8 mouse cellular contexts compared by ENCODE assay signal in the genomic region with DNA sequence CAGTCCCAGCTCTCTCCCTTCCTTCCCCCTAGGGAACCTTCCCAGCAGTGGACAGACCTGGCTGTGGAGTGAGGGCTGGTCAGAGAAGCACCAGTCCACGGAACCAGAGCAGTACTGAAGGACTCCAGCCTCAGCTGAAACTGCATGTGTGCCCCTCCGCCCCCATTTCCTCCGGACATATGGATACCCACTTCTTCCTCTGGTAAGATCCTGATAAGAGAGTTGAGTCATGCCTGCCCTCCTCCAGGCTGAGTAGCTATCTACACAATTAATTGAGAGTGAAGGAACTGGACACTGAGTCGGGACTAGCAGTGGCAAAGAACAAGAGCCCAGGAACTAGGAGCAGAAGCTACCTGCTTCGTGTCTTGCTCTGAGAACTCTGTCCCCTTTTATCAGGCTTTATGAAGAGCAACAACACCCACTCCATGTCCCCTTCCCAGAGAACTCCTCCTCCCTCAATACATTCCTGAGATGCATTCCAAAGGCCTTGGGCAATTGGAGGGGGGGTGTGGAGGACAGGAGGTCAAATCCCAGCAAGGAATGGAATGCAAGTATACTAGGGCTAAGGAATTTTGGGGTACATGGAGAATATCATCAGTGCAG. TPM values are rescaled to one million over a fixed set of nuclear protein-coding genes. Genes with fewer than 3 reads are reported as not detected.
DNase-seq lines count a peak whose midpoint lies in the region; ATAC-seq and TF ChIP-seq lines count a peak whose summit lies in the region.

No protein-coding gene starts in this region.

- no peak for ATAC-seq in midbrain, embryonic 11.5 days (ENCODE audit: low FRiP score)
- ATAC-seq in midbrain, embryonic 15.5 days (replicated peaks) = no peak
- ATAC-seq in lung, postnatal 0 days = peak; percentile 31

- no peak for TF ChIP-seq POLR2A in kidney, adult 2 months (IDR thresholded peaks at IDR 0.05; ENCODE audit: low read depth, low read length)

- WGBS in midbrain, embryonic 11.5 days = 63% methylated on average over 5 of the region's 5 CpGs
- WGBS in midbrain, embryonic 15.5 days = 62% methylated on average over 5 of the region's 5 CpGs
- 12% methylated on average over 5 of the region's 5 CpGs for WGBS in kidney, adult 2 months
- 5% methylated on average over 5 of the region's 5 CpGs for WGBS in lung, postnatal 0 days

- H3K4me2 ChIP-seq in midbrain, embryonic 11.5 days = 0 out of 2 replicates have a peak overlapping the region, but pooled peaks have one; percentile 19
- no peak overlapping the region for H3K4me2 ChIP-seq in midbrain, embryonic 15.5 days
- peak overlapping the region; percentile 67 for H3K4me2 ChIP-seq in lung, postnatal 0 days (replicated peaks; ENCODE audit: low read depth, low read length)

- no peaks in the 10 kb centered on the region for H3K27me3 ChIP-seq in midbrain, embryonic 11.5 days (ENCODE audit: control insufficient read depth, insufficient read depth, low read length)
- no peaks in the 10 kb centered on the region for H3K27me3 ChIP-seq in midbrain, embryonic 15.5 days (replicated peaks)
- H3K27me3 ChIP-seq in kidney, adult 2 months (replicated peaks; ENCODE audit: control insufficient read depth, insufficient read depth, low read length) = no peaks in the 10 kb centered on the region
- no peaks in the 10 kb centered on the region for H3K27me3 ChIP-seq in lung, postnatal 0 days (replicated peaks; ENCODE audit: insufficient read depth, low read length)

- DNase-seq in midbrain, embryonic 11.5 days (ENCODE audit: low spot score, missing footprints) = no peak
- peak; percentile 78 for DNase-seq in embryo, embryonic 9.5 days (ENCODE audit: extremely low spot score)
- DNase-seq in kidney, adult 2 months = peak; percentile 82
- peak; percentile 94 for DNase-seq in lung, postnatal 0 days (ENCODE audit: low spot score)
- DNase-seq in cerebellum, postnatal 10 days = no peak
- no peak for DNase-seq in thymus, adult 18-20 months
- no peak for DNase-seq in frontal cortex, postnatal 36 days (ENCODE audit: low spot score in 2 of 2)

- H3K27ac ChIP-seq in midbrain, embryonic 11.5 days (ENCODE audit: low read depth, low read length) = no peak overlapping the region
- no peak overlapping the region for H3K27ac ChIP-seq in midbrain, embryonic 15.5 days
- peak overlapping the region; percentile 92 for H3K27ac ChIP-seq in kidney, adult 2 months (ENCODE audit: insufficient read depth, low read depth, low read length)
- H3K27ac ChIP-seq in lung, postnatal 0 days (ENCODE audit: low read length) = peak overlapping the region; percentile 99

- no peak overlapping the region for H3K4me3 ChIP-seq in midbrain, embryonic 11.5 days (ENCODE audit: low read depth, low read length)
- no peak overlapping the region for H3K4me3 ChIP-seq in midbrain, embryonic 15.5 days
- H3K4me3 ChIP-seq in kidney, adult 2 months (ENCODE audit: insufficient read depth, low read depth, low read length) = peak overlapping the region; percentile 0; the same call in 1 of the 2 replicates
- H3K4me3 ChIP-seq in lung, postnatal 0 days (ENCODE audit: low read depth, low read length) = peak overlapping the region; percentile 20

- no peak overlapping the region for H3K9ac ChIP-seq in midbrain, embryonic 11.5 days (ENCODE audit: low read length)
- no peak overlapping the region for H3K9ac ChIP-seq in midbrain, embryonic 15.5 days
- H3K9ac ChIP-seq in lung, postnatal 0 days (replicated peaks; ENCODE audit: low read depth) = peak overlapping the region; percentile 23; the same call in 1 of the 2 replicates

- TF ChIP-seq CTCF in kidney, adult 2 months (conservative IDR thresholded peaks at IDR 0.05; ENCODE audit: insufficient read depth, insufficient read length, low read depth, low read length) = no peak
- no peak for TF ChIP-seq CTCF in lung, postnatal 0 days (IDR thresholded peaks at IDR 0.05)

- TF ChIP-seq EP300 in lung, postnatal 0 days (IDR thresholded peaks at IDR 0.05) = peak; percentile 86

- H3K9me3 ChIP-seq in midbrain, embryonic 11.5 days (ENCODE audit: control insufficient read depth, low read length) = no peaks in the 10 kb centered on the region
- no peaks in the 10 kb centered on the region for H3K9me3 ChIP-seq in midbrain, embryonic 15.5 days
- H3K9me3 ChIP-seq in lung, postnatal 0 days (ENCODE audit: low read length) = no peaks in the 10 kb centered on the region

- peaks cover 14% of the 10 kb centered on the region; the same call in 1 of the 2 replicates for H3K36me3 ChIP-seq in midbrain, embryonic 11.5 days (ENCODE audit: control insufficient read depth, insufficient read depth, low read length)
- H3K36me3 ChIP-seq in midbrain, embryonic 15.5 days (replicated peaks) = peaks cover 26% of the 10 kb centered on the region
- H3K36me3 ChIP-seq in kidney, adult 2 months (ENCODE audit: control insufficient read depth, insufficient read depth, low read length) = peaks cover 2% of the 10 kb centered on the region
- peaks cover 31% of the 10 kb centered on the region for H3K36me3 ChIP-seq in lung, postnatal 0 days (ENCODE audit: insufficient read depth, low read length)

- peaks cover 27% of the 10 kb centered on the region for H3K4me1 ChIP-seq in midbrain, embryonic 11.5 days (ENCODE audit: control insufficient read depth, insufficient read depth, low read length)
- peaks cover 33% of the 10 kb centered on the region for H3K4me1 ChIP-seq in midbrain, embryonic 15.5 days
- peaks cover 31% of the 10 kb centered on the region for H3K4me1 ChIP-seq in kidney, adult 2 months (ENCODE audit: control insufficient read depth, insufficient read depth, low read length)
- H3K4me1 ChIP-seq in lung, postnatal 0 days (ENCODE audit: insufficient read depth, low read depth, low read length) = peaks cover 29% of the 10 kb centered on the region

RNA-seq across cellular contexts. Expression of a gene that starts 4.0 kb away (rescaled TPM):
- 46.4 and 54.5 TPM in 2 replicates for polyA plus RNA-seq in midbrain, embryonic 11.5 days (2014; fragmentation: Nextera tagmentation; extraction: Ambion mirVana)
- polyA plus RNA-seq in midbrain, embryonic 15.5 days (2015; fragmentation: Nextera tagmentation; extraction: Ambion mirVana) = 82.7 and 94.0 TPM in 2 replicates
- 58.2 and 74.5 TPM in 2 replicates for polyA plus RNA-seq in kidney, adult 2 months (2012; rRNA removed)
- polyA plus RNA-seq in lung, postnatal 0 days (2015; fragmentation: Nextera tagmentation; extraction: Ambion mirVana) = 115 and 126 TPM in 2 replicates

RNA-seq across cellular contexts. Expression of a gene that starts 4.4 kb away (rescaled TPM):
- polyA plus RNA-seq in midbrain, embryonic 11.5 days (2014; fragmentation: Nextera tagmentation; extraction: Ambion mirVana) = 38.4 and 40.4 TPM in 2 replicates
- polyA plus RNA-seq in midbrain, embryonic 15.5 days (2015; fragmentation: Nextera tagmentation; extraction: Ambion mirVana) = 58.8 and 61.0 TPM in 2 replicates
- 92.1 and 106 TPM in 2 replicates for polyA plus RNA-seq in kidney, adult 2 months (2012; rRNA removed)
- 75.6 and 104 TPM in 2 replicates for polyA plus RNA-seq in lung, postnatal 0 days (2015; fragmentation: Nextera tagmentation; extraction: Ambion mirVana)

RNA-seq across cellular contexts. Expression of a gene that starts 20.4 kb away (rescaled TPM):
- polyA plus RNA-seq in midbrain, embryonic 11.5 days (2014; fragmentation: Nextera tagmentation; extraction: Ambion mirVana) = 22.0 and 25.2 TPM in 2 replicates
- polyA plus RNA-seq in midbrain, embryonic 15.5 days (2015; fragmentation: Nextera tagmentation; extraction: Ambion mirVana) = 24.8 and 25.7 TPM in 2 replicates
- 41.2 and 46.9 TPM in 2 replicates for polyA plus RNA-seq in kidney, adult 2 months (2012; rRNA removed)
- 13.7 and 15.7 TPM in 2 replicates for polyA plus RNA-seq in lung, postnatal 0 days (2015; fragmentation: Nextera tagmentation; extraction: Ambion mirVana)

RNA-seq across cellular contexts. Expression of a gene that starts 20.5 kb away (rescaled TPM):
- 24.5 and 26.1 TPM in 2 replicates for polyA plus RNA-seq in midbrain, embryonic 11.5 days (2014; fragmentation: Nextera tagmentation; extraction: Ambion mirVana)
- polyA plus RNA-seq in midbrain, embryonic 15.5 days (2015; fragmentation: Nextera tagmentation; extraction: Ambion mirVana) = 67.9 and 71.0 TPM in 2 replicates
- 12.2 and 13.9 TPM in 2 replicates for polyA plus RNA-seq in kidney, adult 2 months (2012; rRNA removed)
- polyA plus RNA-seq in lung, postnatal 0 days (2015; fragmentation: Nextera tagmentation; extraction: Ambion mirVana) = 12.7 and 14.4 TPM in 2 replicates

RNA-seq across cellular contexts. Expression of a gene that starts 26.2 kb away (rescaled TPM):
- 0.63 TPM in 1 of 2 replicates, not detected in the other for polyA plus RNA-seq in midbrain, embryonic 11.5 days (2014; fragmentation: Nextera tagmentation; extraction: Ambion mirVana)
- 1.3 and 1.9 TPM in 2 replicates for polyA plus RNA-seq in midbrain, embryonic 15.5 days (2015; fragmentation: Nextera tagmentation; extraction: Ambion mirVana)
- 2.9 and 4.7 TPM in 2 replicates for polyA plus RNA-seq in kidney, adult 2 months (2012; rRNA removed)
- 0.87 TPM in 1 of 2 replicates, not detected in the other for polyA plus RNA-seq in lung, postnatal 0 days (2015; fragmentation: Nextera tagmentation; extraction: Ambion mirVana)

Comparison
In these comparisons a context has a peak if more than half of its experiments do, and no peak if none do; other contexts are left out.
1. DNase-seq: peak in embryo, embryonic 9.5 days (single experiment), kidney, adult 2 months (single experiment) and lung, postnatal 0 days (single experiment); none in midbrain, embryonic 11.5 days (single experiment), cerebellum, postnatal 10 days (0 of 2), thymus, adult 18-20 months (0 of 2) and frontal cortex, postnatal 36 days (0 of 2).
2. H3K27ac ChIP-seq: peak in kidney, adult 2 months (single experiment) and lung, postnatal 0 days (single experiment); none in midbrain, embryonic 11.5 days (single experiment) and midbrain, embryonic 15.5 days (single experiment).
3. H3K4me3 ChIP-seq: peak in kidney, adult 2 months (single experiment) and lung, postnatal 0 days (single experiment); none in midbrain, embryonic 11.5 days (single experiment) and midbrain, embryonic 15.5 days (single experiment).